Mouse (Mus musculus): ENCODE data around the gene Phtf2. TPM values are rescaled to one million over a fixed set of nuclear protein-coding genes. Genes with fewer than 3 reads are reported as not detected.
"Not testable (repeated sequence)": the region's sequence is repeated elsewhere in the genome, so short reads cannot be mapped to it uniquely, and the experiment has no call there.

Gene Phtf2
- polyA plus RNA-seq, 1 experiment from 2014 or later: 23.2 TPM

GRCm38 (mm10) chr5:20795932-20796331 lies 86.0 kb downstream of the Phtf2 start:
- peaks cover 35% of the 10 kb centered on the region for H3K36me3 ChIP-seq
- WGBS: 88% methylated on average over 5 of the region's 5 CpGs
- ATAC-seq: no peak
- no peak overlapping the region for H3K9ac ChIP-seq (replicated peaks)
- H3K9me3 ChIP-seq: no peaks in the 10 kb centered on the region
- no peak overlapping the region for H3K27ac ChIP-seq
- no peaks in the 10 kb centered on the region for H3K4me1 ChIP-seq (replicated peaks)
- H3K27me3 ChIP-seq: no peaks in the 10 kb centered on the region
- no peak overlapping the region for H3K4me3 ChIP-seq (replicated peaks)
- H3K4me2 ChIP-seq (replicated peaks): no peak overlapping the region

DNA sequence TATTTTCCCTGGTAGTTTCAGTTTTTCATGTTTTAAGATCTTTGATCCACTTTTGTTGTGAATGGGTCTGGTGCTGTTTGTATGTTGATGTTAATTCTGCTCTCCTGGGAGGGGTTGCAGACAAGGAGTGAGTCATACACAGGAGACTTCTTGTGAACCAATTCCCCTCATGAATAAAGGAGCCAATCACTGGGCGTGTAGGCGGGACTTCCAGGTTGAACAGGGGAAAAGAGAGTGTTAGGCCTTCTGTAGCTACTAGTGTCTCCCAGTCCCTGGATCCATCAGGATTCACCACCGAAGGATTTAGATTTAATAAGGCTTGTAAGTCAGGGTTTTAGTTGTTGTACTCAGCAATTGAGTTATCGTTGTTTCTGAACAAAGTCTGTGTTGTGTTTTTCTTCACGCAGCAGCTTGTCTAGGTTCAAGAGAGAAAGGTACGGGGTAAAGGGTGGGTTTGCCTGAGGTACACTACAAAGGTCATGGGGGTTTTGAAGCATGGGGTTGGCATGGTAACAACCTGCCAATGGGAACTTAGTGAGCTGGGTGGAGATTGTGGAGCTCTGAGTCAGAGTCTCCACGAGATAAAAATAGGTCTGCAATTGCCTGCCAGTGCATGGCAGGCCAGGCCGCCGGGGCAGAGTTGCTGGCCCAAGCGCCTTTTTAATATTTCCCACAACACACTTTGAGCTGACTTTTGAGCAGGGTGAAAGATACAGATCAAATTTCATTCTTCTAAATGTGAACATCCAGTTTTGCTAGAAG lies 90.0 kb downstream of the Phtf2 start:
- ATAC-seq: no peak
- 91% methylated on average over 10 of the region's 10 CpGs for WGBS
- no peaks in the 10 kb centered on the region for H3K4me1 ChIP-seq (replicated peaks)
- no peak overlapping the region for H3K4me3 ChIP-seq (replicated peaks)
- no peak overlapping the region for H3K27ac ChIP-seq
- no peak overlapping the region for H3K9ac ChIP-seq (replicated peaks)
- H3K9me3 ChIP-seq: no peaks in the 10 kb centered on the region
- no peaks in the 10 kb centered on the region for H3K27me3 ChIP-seq
- H3K4me2 ChIP-seq (replicated peaks): no peak overlapping the region
- H3K36me3 ChIP-seq: peaks cover 32% of the 10 kb centered on the region

DNA sequence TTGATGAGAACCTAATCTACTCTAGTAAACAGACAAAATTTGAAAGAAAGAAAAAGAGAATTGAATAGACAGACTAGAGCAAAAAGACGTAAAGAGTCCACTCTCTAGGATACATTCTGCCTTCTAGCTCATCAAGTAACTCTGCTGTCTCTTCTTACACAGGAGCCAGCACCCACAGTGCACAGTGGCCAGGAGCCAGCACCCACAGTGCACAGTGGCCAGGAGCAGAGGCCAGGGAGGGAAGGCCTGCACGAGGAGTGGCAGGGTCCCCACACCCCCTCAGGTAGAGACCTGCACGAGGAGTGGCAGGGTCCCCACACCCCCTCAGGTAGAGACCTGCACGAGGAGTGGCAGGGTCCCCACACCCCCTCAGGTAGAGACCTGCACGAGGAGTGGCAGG lies 95.5 kb downstream of the Phtf2 start:
- WGBS: 77% methylated on average over 3 of the region's 5 CpGs

DNA sequence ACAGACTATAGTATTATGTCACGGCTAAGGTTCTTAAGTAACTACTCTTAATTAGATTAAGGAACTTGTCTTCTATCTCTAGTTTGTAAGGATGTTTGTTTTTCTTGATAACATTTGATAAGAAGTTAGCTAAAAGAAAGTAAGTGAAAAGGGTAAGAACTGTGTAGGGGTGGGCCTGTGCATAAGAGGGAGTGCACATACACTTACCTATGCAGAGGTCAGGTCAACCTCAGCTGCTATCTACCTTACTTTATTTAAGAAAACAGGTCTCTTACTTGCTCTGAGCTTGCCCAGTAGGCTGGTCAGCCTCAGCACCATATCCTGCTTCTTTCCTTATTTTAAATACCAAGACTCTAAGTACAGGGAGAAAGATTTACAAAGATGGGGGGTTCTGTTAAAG lies 100.8 kb downstream of the Phtf2 start:
- H3K9me3 ChIP-seq: no peaks in the 10 kb centered on the region
- H3K4me2 ChIP-seq (replicated peaks): no peak overlapping the region
- H3K9ac ChIP-seq (replicated peaks): no peak overlapping the region
- no peaks in the 10 kb centered on the region for H3K4me1 ChIP-seq (replicated peaks)
- 92% methylated on average over 1 of the region's 1 CpGs for WGBS
- H3K27me3 ChIP-seq: no peaks in the 10 kb centered on the region
- no peak overlapping the region for H3K4me3 ChIP-seq (replicated peaks)
- no peak for ATAC-seq
- H3K27ac ChIP-seq: no peak overlapping the region
- peaks cover 15% of the 10 kb centered on the region for H3K36me3 ChIP-seq

More for the DNA sequence above, 95.5 kb downstream of the Phtf2 start:
- H3K27me3 ChIP-seq; H3K27ac ChIP-seq; H3K9ac ChIP-seq (replicated peaks); H3K4me2 ChIP-seq (replicated peaks); H3K4me3 ChIP-seq (replicated peaks); H3K4me1 ChIP-seq (replicated peaks); H3K9me3 ChIP-seq; ATAC-seq: not testable (repeated sequence)
- H3K36me3 ChIP-seq: peaks cover 21% of the 10 kb centered on the region

GRCm38 (mm10) chr5:20779191-20779590 lies 102.7 kb downstream of the Phtf2 start:
- Histone ChIP-seq H3K27me3 (no peaks in the 10 kb centered on the region), H3K27ac (no peak overlapping the region), H3K4me3 (replicated peaks) (no peak overlapping the region), H3K4me2 (replicated peaks) (no peak overlapping the region), H3K36me3 (peaks cover 11% of the 10 kb centered on the region), H3K4me1 (replicated peaks) (no peaks in the 10 kb centered on the region), H3K9ac (replicated peaks) (no peak overlapping the region), H3K9me3 (no peaks in the 10 kb centered on the region)
- 75% methylated on average over 2 of the region's 2 CpGs for WGBS
- no peak for ATAC-seq

DNA sequence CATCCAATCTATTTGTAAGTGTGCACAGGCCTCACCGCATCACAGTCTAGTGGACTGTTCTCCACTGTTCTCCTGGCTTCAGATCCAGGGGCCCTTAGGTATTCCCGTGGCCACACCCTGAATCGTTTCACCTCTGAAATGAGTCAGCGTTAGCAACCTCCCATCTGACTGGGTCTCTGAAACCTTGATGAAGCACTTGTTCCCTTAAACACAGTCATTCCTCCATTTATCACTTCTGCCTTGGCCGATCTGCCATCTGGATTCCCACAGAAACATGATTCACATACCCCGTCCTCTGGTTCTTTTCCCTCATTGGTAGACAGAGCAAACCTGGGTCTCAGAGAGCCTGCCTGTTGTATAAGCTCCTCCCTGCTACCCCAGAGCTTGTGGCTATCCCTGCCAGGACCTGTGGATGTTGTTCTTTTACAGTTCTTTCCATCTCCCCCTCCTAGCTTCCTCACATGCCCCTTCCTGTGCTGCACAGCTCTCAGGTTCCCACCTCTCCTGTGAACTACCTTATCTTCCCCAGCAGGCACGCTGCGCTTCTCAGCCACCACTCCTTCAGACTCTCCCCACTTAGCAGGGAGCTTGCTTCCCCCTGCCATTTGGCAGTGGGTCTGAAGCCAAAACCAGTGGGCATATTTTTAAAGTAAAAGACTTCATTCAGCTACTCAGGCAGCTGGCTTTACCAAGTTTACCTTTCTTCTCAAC lies 103.5 kb downstream of the Phtf2 start:
- Histone ChIP-seq H3K27me3 (no peaks in the 10 kb centered on the region), H3K9me3 (no peaks in the 10 kb centered on the region), H3K27ac (no peak overlapping the region), H3K4me3 (replicated peaks) (no peak overlapping the region), H3K9ac (replicated peaks) (no peak overlapping the region), H3K4me2 (replicated peaks) (no peak overlapping the region), H3K4me1 (replicated peaks) (no peaks in the 10 kb centered on the region), H3K36me3 (peaks cover 11% of the 10 kb centered on the region)
- no peak for ATAC-seq
- WGBS: 88% methylated on average over 8 of the region's 8 CpGs

GRCm38 (mm10) chr5:20773341-20773740 lies 108.6 kb downstream of the Phtf2 start:
- 68% methylated on average over 3 of the region's 3 CpGs for WGBS
- Histone ChIP-seq H3K27ac (no peak overlapping the region), H3K4me1 (replicated peaks) (no peaks in the 10 kb centered on the region), H3K27me3 (no peaks in the 10 kb centered on the region), H3K9me3 (no peaks in the 10 kb centered on the region), H3K36me3 (peaks cover 13% of the 10 kb centered on the region), H3K4me3 (replicated peaks) (no peak overlapping the region), H3K9ac (replicated peaks) (no peak overlapping the region), H3K4me2 (replicated peaks) (no peak overlapping the region)
- no peak for ATAC-seq

DNA sequence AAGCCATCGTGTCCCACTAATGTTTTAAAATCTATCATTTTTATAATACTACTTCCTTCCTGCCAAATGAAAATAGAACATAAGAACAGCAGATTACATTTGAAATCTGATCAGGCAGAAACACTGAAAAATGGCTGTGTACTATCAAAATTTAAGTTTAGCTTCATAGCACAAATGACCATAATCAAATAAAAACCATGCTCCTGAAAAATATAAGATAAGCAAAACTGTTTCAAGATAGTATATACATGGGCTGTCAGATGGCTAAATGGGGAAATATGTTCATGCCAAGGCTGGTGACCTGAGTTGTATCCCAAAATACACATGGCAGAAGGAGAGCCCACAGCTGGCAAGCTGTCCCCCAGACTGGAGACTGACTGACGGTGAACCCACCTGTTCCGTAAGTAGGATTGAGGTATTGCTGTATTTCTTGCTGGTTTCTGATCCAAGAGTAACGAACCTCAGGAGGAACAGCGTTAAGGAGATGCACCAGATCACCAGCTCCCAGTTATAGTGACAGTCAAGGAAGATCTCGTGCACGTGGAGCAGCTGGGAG lies 116.5 kb downstream of the Phtf2 start:
- H3K4me1 ChIP-seq (replicated peaks): no peaks in the 10 kb centered on the region
- H3K36me3 ChIP-seq: peaks cover 28% of the 10 kb centered on the region
- no peak overlapping the region for H3K4me3 ChIP-seq (replicated peaks)
- no peak overlapping the region for H3K27ac ChIP-seq
- WGBS: 94% methylated on average over 7 of the region's 7 CpGs
- H3K27me3 ChIP-seq: no peaks in the 10 kb centered on the region
- H3K4me2 ChIP-seq (replicated peaks): no peak overlapping the region
- no peak overlapping the region for H3K9ac ChIP-seq (replicated peaks)
- H3K9me3 ChIP-seq: no peaks in the 10 kb centered on the region
- no peak for ATAC-seq

GRCm38 (mm10) chr5:20762441-20762840 lies 119.5 kb downstream of the Phtf2 start:
- H3K4me2 ChIP-seq (replicated peaks); H3K4me1 ChIP-seq (replicated peaks); H3K4me3 ChIP-seq (replicated peaks); ATAC-seq; H3K9ac ChIP-seq (replicated peaks); H3K27ac ChIP-seq; H3K9me3 ChIP-seq; H3K27me3 ChIP-seq: not testable (repeated sequence)
- 87% methylated on average over 3 of the region's 3 CpGs for WGBS
- peaks cover 25% of the 10 kb centered on the region for H3K36me3 ChIP-seq

DNA sequence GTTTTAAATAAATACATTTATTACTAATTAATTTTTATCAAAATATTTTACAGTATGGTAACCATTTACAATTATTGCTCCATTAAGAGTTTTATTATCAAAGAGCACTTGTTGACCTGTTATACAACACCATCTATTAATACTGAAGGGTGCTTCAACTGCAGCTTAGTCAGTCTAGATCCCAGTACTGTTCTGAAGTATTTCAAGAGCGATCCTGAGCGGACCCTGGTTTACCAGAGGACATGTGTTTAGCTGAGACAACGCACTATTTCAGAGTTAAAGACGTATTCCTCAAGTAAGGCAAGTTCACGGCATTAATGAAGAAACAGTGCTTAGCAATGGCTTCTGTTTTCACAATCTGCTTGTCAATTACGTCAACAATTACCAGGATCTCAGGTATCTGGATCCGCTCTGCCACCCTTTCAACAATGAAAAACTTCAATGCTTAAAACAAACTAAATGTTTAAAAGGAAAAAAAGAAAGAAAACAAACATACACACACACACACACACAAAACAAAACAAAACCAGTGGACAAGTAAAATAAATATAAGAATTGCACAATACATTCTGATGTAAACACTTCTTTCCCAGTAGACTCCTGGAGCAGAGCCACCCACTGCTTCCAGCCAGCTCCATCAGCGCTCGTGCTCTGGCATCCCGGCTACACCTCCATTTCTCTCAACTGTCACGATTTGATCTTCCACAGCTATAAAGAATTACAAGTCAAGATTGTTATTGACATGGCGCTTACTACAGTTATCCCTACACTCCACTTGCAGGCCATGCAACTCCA lies 121.4 kb downstream of the Phtf2 start:
- Histone ChIP-seq H3K4me2 (replicated peaks) (no peak overlapping the region), H3K9ac (replicated peaks) (no peak overlapping the region), H3K27me3 (no peaks in the 10 kb centered on the region), H3K9me3 (no peaks in the 10 kb centered on the region), H3K4me1 (replicated peaks) (no peaks in the 10 kb centered on the region), H3K4me3 (replicated peaks) (no peak overlapping the region), H3K27ac (no peak overlapping the region), H3K36me3 (peaks cover 26% of the 10 kb centered on the region)
- no peak for ATAC-seq
- 92% methylated on average over 12 of the region's 12 CpGs for WGBS

DNA sequence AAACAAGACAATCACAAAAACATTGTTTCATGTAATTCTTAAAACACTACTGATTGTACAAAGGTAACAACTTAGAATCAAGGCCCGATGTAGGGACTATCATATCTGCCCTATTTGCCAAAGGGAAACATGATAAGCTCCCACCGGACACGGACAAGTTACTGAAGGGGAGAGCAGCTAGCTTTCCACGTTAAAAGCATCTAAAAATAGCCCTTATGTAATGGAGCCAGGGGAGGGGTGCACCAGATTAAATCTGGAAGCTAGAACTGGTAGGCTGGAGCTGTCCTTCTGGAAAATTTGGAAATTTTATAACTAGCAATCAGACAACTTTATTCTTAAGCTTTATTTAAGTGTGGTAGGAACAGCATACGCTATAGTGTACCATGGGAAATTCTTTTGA lies 122.2 kb downstream of the Phtf2 start:
- Histone ChIP-seq H3K36me3 (peaks cover 22% of the 10 kb centered on the region), H3K4me3 (replicated peaks) (no peak overlapping the region), H3K27me3 (no peaks in the 10 kb centered on the region), H3K9me3 (no peaks in the 10 kb centered on the region), H3K4me1 (replicated peaks) (no peaks in the 10 kb centered on the region), H3K9ac (replicated peaks) (no peak overlapping the region), H3K27ac (no peak overlapping the region), H3K4me2 (replicated peaks) (no peak overlapping the region)
- 92% methylated on average over 5 of the region's 5 CpGs for WGBS
- ATAC-seq: no peak

DNA sequence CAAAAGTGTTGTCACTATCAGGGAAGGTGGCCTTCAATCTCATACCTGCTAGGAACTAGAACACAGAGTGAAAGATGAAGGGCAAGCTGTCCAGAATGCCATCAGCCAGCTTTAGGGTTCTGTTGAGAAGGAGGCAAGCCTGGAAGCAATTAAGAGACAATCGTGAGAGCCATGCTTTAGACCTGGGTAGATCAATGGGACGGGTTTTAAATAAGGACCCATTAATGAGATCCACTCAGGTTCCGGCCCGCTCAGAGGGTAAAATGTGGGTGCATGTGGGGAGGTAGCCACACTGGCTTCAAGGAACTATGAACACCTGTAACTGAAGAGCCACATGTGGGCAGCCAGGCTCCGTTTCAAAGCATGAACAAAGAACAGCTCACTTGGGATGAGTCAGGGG lies 128.0 kb downstream of the Phtf2 start:
- WGBS: 75% methylated on average over 5 of the region's 5 CpGs
- no peaks in the 10 kb centered on the region for H3K27me3 ChIP-seq
- ATAC-seq: no peak

More for the DNA sequence above, 128.0 kb downstream of the Phtf2 start:
- no peak overlapping the region for H3K4me3 ChIP-seq (replicated peaks)
- no peak overlapping the region for H3K4me2 ChIP-seq (replicated peaks)
- H3K9me3 ChIP-seq: no peaks in the 10 kb centered on the region
- H3K27ac ChIP-seq: no peak overlapping the region
- no peak overlapping the region for H3K9ac ChIP-seq (replicated peaks)
- H3K4me1 ChIP-seq (replicated peaks): peaks cover 28% of the 10 kb centered on the region
- peaks cover 10% of the 10 kb centered on the region for H3K36me3 ChIP-seq

Data from midbrain, embryonic 13.5 days (tissue).